Mouse (Mus musculus): Measurements from ENCODE around the gene Dcaf1.

Dcaf1 gene

GRCm38 (mm10) chr9:106821618-106822380 lies at the start of gene Dcaf1:
Dcaf1 (plus strand) TSS chr9:106821874.
- peak; percentile 92 to 94 for DNase-seq (ENCODE audit: low spot score in 2 of 2)

- no peak for DNase-seq (ENCODE audit: low spot score in 2 of 2)
Measured at GRCm38 (mm10) chr9:106776116-106776515, 45.6 kb upstream of the Dcaf1 start.

- no peak for DNase-seq (ENCODE audit: low spot score in 2 of 2)
Measured at GRCm38 (mm10) chr9:106777423-106777822, 44.3 kb upstream of the Dcaf1 start.

- no peak for DNase-seq (ENCODE audit: low spot score in 2 of 2)
Measured at GRCm38 (mm10) chr9:106778319-106778718, 43.4 kb upstream of the Dcaf1 start.

GRCm38 (mm10) chr9:106780086-106780485 lies 41.6 kb upstream of the Dcaf1 start:
- no peak for DNase-seq (ENCODE audit: low spot score in 2 of 2)

- DNase-seq (ENCODE audit: low spot score in 2 of 2), result no peak
Measured at GRCm38 (mm10) chr9:106783554-106783953, 38.1 kb upstream of the Dcaf1 start.

GRCm38 (mm10) chr9:106785206-106785605 lies 36.5 kb upstream of the Dcaf1 start:
- DNase-seq (ENCODE audit: low spot score in 2 of 2), result no peak

- no peak for DNase-seq (ENCODE audit: low spot score in 2 of 2)
Measured at GRCm38 (mm10) chr9:106787979-106788811, 33.5 kb upstream of the Dcaf1 start.

GRCm38 (mm10) chr9:106788812-106789321 lies 32.8 kb upstream of the Dcaf1 start, which contains the start of gene Rad54l2:
Rad54l2 (minus strand) TSS chr9:106789194.
- peak; percentile 66 to 83 for DNase-seq (ENCODE audit: low spot score in 2 of 2)

- DNase-seq (ENCODE audit: low spot score in 2 of 2), result no peak
Measured at GRCm38 (mm10) chr9:106789363-106789762, 32.3 kb upstream of the Dcaf1 start.

GRCm38 (mm10) chr9:106790831-106791230 lies 30.8 kb upstream of the Dcaf1 start:
- DNase-seq (ENCODE audit: low spot score in 2 of 2), result no peak

GRCm38 (mm10) chr9:106806503-106806902 lies 15.2 kb upstream of the Dcaf1 start:
- no peak for DNase-seq (ENCODE audit: low spot score in 2 of 2)

- DNase-seq (ENCODE audit: low spot score in 2 of 2), result no peak
Measured at GRCm38 (mm10) chr9:106818191-106818590, 3.5 kb upstream of the Dcaf1 start.

GRCm38 (mm10) chr9:106819201-106819600 lies 2.5 kb upstream of the Dcaf1 start:
- DNase-seq (ENCODE audit: low spot score in 2 of 2), result peak; percentile 11 to 28

- DNase-seq (ENCODE audit: low spot score in 2 of 2), result no peak
Measured at GRCm38 (mm10) chr9:106821050-106821617, 540 bp upstream of the Dcaf1 start.

GRCm38 (mm10) chr9:106822381-106823104 lies 869 bp downstream of the Dcaf1 start:
- DNase-seq (ENCODE audit: low spot score in 2 of 2), result peak; percentile 82 to 85

GRCm38 (mm10) chr9:106840569-106840968 lies 18.9 kb downstream of the Dcaf1 start:
- no peak for DNase-seq (ENCODE audit: low spot score in 2 of 2)

GRCm38 (mm10) chr9:106842800-106843199 lies 21.1 kb downstream of the Dcaf1 start:
- DNase-seq (ENCODE audit: low spot score in 2 of 2), result no peak

- no peak for DNase-seq (ENCODE audit: low spot score in 2 of 2)
Measured at GRCm38 (mm10) chr9:106856664-106857063, 35.0 kb downstream of the Dcaf1 start.

- DNase-seq (ENCODE audit: low spot score in 2 of 2), result no peak
Measured at GRCm38 (mm10) chr9:106858036-106858435, 36.4 kb downstream of the Dcaf1 start.

- DNase-seq (ENCODE audit: low spot score in 2 of 2), result no peak
Measured at GRCm38 (mm10) chr9:106874216-106874615, 52.5 kb downstream of the Dcaf1 start.
